Mouse (Mus musculus) liver, embryonic 14.5 days (tissue): ENCODE results near the gene 2610028H24Rik. TPM values are rescaled to one million over a fixed set of nuclear protein-coding genes. Genes with fewer than 3 reads are reported as not detected.

ENCODE experiments used
- ATAC-seq: fragments of 200-750 bp; cut with Nextera tagmentation; 2 replicates; pipeline ENCODE4 v1.8.0; 2017; ENCODE audit warnings: moderate number of reproducible peaks, mild to moderate bottlenecking, moderate library complexity; ENCODE audit not compliant: insufficient read depth
- DNase-seq, 3 experiments: peaks; one replicate each; pipeline ENCODE4 v3.0.0-alpha.2; 2012 to 2013; ENCODE audit warnings: low read depth in 3 of 3, low spot score in 3 of 3
- H3K27ac ChIP-seq: fragments of 300-500 bp; sonication (generic); 2 replicates; pipeline ENCODE4 v1.5.1; 2014; ENCODE audit warnings: moderate library complexity, mild to moderate bottlenecking, control low read depth, inconsistent platforms
- H3K27me3 ChIP-seq: fragments of 300-500 bp; sonication (generic); 2 replicates; pipeline ENCODE4 v1.6.1; 2014; ENCODE audit warnings: mild to moderate bottlenecking, low read length, moderate library complexity; ENCODE audit not compliant: control insufficient read depth, insufficient read depth
- H3K36me3 ChIP-seq: fragments of 300-500 bp; sonication (generic); replicated peaks from 2 replicates; pipeline ENCODE4 v1.6.1; 2014; ENCODE audit warnings: low read depth; ENCODE audit not compliant: control insufficient read depth, insufficient read depth
- H3K4me1 ChIP-seq, 2 experiments: fragments of 200-500 bp in 1 of 2; fragments of 300-500 bp in 1 of 2; sonication (generic) in 1 of 2; replicated peaks; 2 replicates each; pipeline ENCODE4 v1.6.1; 2012 to 2014; ENCODE audit warnings: antibody characterized with exemption in 1 of 2, inconsistent platforms in 1 of 2, low read length in 1 of 2; ENCODE audit not compliant: control insufficient read depth in 2 of 2, insufficient read depth in 2 of 2
- H3K4me2 ChIP-seq: fragments of 300-500 bp; sonication (generic); 2 replicates; pipeline ENCODE4 v1.6.1; 2014; ENCODE audit warnings: low read depth, mild to moderate bottlenecking, control low read depth, moderate library complexity
- H3K4me3 ChIP-seq, 2 experiments: fragments of 200-500 bp in 1 of 2; fragments of 300-500 bp in 1 of 2; sonication (generic) in 1 of 2; 2 replicates each; pipeline ENCODE4 v1.5.1; 2012 to 2014; ENCODE audit warnings: low read depth in 2 of 2, low read length in 2 of 2, mild to moderate bottlenecking in 2 of 2, control low read depth in 1 of 2, inconsistent platforms in 1 of 2, moderate library complexity in 1 of 2; ENCODE audit not compliant: insufficient read depth in 1 of 2
- H3K9ac ChIP-seq: fragments of 300-500 bp; sonication (generic); replicated peaks from 2 replicates; pipeline ENCODE4 v1.6.1; 2014; ENCODE audit warnings: mild to moderate bottlenecking, control low read depth, moderate library complexity
- H3K9me3 ChIP-seq: fragments of 300-500 bp; sonication (generic); 2 replicates; pipeline ENCODE4 v1.6.1; 2016; ENCODE audit warnings: low read length, mixed read lengths; ENCODE audit not compliant: control insufficient read depth
- CTCF ChIP-seq: IDR thresholded peaks from 2 replicates; pipeline ENCODE4 v1.5.1; 2016; ENCODE audit warnings: antibody characterized with exemption, low read depth, control low read depth
- EP300 ChIP-seq: IDR thresholded peaks from 2 replicates; pipeline ENCODE4 v1.6.1; 2016; ENCODE audit warnings: antibody characterized with exemption, low read depth
- WGBS: fragments of 180-500 bp; shearing (Covaris S2); extraction: QIAGEN DNeasy Blood & Tissue Kit; methylation state at CpG from one replicate; pipeline ENCODE4 v1.1.7; 2014; ENCODE audit not compliant: insufficient replicate concordance; 5-methylcytosine and 5-hydroxymethylcytosine counted together
- polyA plus RNA-seq, 2 experiments: library from polyadenylated mRNA; depleted of rRNA in 1 of 2; stranded (reverse) in 1 of 2; unstranded in 1 of 2; fragments of >200 nt; fragmentation: Nextera tagmentation in 1 of 2; extraction: Ambion mirVana in 1 of 2; gene quantifications; 2 replicates each; pipeline versions ENCODE4 v1.2.1 to v1.2.3; 2012 to 2014

Gene 2610028H24Rik
- polyA plus RNA-seq, 2 experiments, result not detected

DNA sequence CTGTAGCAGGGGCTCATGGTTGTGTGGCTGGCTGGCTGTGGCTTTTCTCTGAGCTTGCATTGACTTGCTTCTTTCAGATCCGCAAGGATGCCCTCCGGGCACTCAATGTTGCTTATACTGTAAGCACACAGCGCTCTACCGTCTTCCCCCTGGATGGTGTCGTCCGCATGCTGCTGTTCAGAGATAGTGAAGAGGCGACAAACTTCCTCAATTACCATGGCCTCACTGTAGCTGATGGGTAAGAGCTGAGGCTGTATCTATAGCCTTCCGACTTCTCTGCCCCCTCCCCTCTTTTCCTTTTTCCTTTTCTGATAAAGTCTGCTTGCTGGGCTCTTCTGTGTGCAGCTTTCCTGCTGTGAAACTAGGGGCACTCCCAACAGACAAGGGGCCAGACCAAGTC, 39.4 kb downstream of the 2610028H24Rik start:
- DNase-seq, result peak in 1 of 3 experiments; percentile 11
- Histone ChIP-seq H3K27ac (no peak overlapping the region), H3K27me3 (no peaks in the 10 kb centered on the region), H3K9me3 (no peaks in the 10 kb centered on the region), H3K4me2 (no peak overlapping the region), H3K36me3 (peaks cover 13% of the 10 kb centered on the region), H3K9ac (no peak overlapping the region), H3K4me3 (no peak overlapping the region), H3K4me1 (peaks cover 0 to 7% of the 10 kb centered on the region in 2 experiments; a peak in 2 of 4 replicates)
- TF ChIP-seq EP300 (no peak), CTCF (no peak)
- peak; percentile 75 for ATAC-seq
- 22% methylated on average over 8 of the region's 8 CpGs for WGBS

DNA sequence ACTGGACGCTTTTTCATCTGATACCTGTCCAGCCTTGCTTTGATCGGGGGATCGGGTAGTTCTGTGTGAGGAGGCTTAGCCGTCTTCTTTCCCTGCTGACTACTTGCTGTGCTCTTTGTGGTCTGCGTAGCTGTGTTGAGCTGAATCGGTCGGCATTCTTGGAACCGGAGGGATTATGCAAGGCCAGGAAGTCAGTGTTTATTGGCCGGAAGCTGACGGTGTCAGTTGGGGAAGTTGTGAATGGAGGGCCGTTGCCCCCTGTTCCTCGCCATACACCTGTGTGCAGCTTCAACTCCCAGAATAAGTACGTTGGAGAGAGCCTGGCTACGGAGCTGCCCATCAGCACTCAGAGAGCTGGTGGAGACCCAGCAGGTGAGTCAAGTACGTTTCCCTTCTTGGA, 40.3 kb downstream of the 2610028H24Rik start:
- H3K4me1 ChIP-seq, result peaks cover 0 to 12% of the 10 kb centered on the region in 2 experiments; a peak in 2 of 4 replicates
- no peak overlapping the region for H3K9ac ChIP-seq
- 60% methylated on average over 15 of the region's 15 CpGs for WGBS
- no peak overlapping the region for H3K4me2 ChIP-seq
- peaks cover 14% of the 10 kb centered on the region for H3K36me3 ChIP-seq
- DNase-seq (no peak), ATAC-seq (no peak)
- no peak overlapping the region for H3K4me3 ChIP-seq
- TF ChIP-seq CTCF (no peak), EP300 (no peak)
- no peaks in the 10 kb centered on the region for H3K27me3 ChIP-seq
- H3K27ac ChIP-seq, result no peak overlapping the region
- no peaks in the 10 kb centered on the region for H3K9me3 ChIP-seq

- no peaks in the 10 kb centered on the region for H3K9me3 ChIP-seq
- TF ChIP-seq CTCF (peak; percentile 39; the same call in 1 of the 2 replicates), EP300 (no peak)
- H3K36me3 ChIP-seq, result peaks cover 19% of the 10 kb centered on the region
- H3K9ac ChIP-seq, result no peak overlapping the region
- peak; percentile 36 to 37 (median 36) for DNase-seq
- no peak overlapping the region for H3K4me2 ChIP-seq
- no peak overlapping the region for H3K4me3 ChIP-seq
- no peaks in the 10 kb centered on the region for H3K27me3 ChIP-seq
- WGBS, result 28% methylated on average over 1 of the region's 1 CpGs
- peaks cover 0 to 13% of the 10 kb centered on the region in 2 experiments; a peak in 2 of 4 replicates for H3K4me1 ChIP-seq
- H3K27ac ChIP-seq, result no peak overlapping the region
- peak; percentile 79 for ATAC-seq
Observed at GRCm38 (mm10) chr10:76493527-76493926, 44.6 kb downstream of the 2610028H24Rik start.

- H3K27me3 ChIP-seq, result no peaks in the 10 kb centered on the region
- DNase-seq (no peak), ATAC-seq (no peak)
- no peak overlapping the region for H3K9ac ChIP-seq
- WGBS, result 65% methylated on average over 6 of the region's 6 CpGs
- no peaks in the 10 kb centered on the region for H3K9me3 ChIP-seq
- no peak overlapping the region for H3K4me2 ChIP-seq
- TF ChIP-seq EP300, result no peak
- peaks cover 0 to 13% of the 10 kb centered on the region in 2 experiments; a peak in 1 of 4 replicates for H3K4me1 ChIP-seq
- H3K36me3 ChIP-seq, result peaks cover 34% of the 10 kb centered on the region
- H3K27ac ChIP-seq, result no peak overlapping the region
- no peak overlapping the region for H3K4me3 ChIP-seq
Observed at GRCm38 (mm10) chr10:76495501-76495900, 46.6 kb downstream of the 2610028H24Rik start.

DNA sequence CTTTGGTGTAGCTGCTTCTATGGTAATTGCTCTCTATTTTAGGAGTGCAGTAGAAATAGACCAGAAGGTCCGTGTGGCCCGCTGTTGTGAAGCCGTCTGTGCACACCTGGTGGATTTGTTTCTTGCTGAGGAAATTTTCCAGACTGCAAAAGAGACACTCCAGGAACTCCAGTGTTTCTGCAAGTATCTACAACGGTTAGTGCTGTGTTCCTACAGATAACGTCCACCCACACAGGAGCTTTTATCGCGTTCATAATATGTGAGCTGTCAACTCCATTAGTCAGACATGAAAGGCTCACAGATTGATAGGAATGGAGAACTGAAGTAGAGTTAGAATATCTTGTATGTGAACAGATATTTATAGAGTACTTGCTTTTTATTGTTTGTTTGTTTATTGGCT, 47.5 kb downstream of the 2610028H24Rik start:
- H3K27me3 ChIP-seq, result no peaks in the 10 kb centered on the region
- no peak overlapping the region for H3K4me3 ChIP-seq
- no peak overlapping the region for H3K27ac ChIP-seq
- peaks cover 42% of the 10 kb centered on the region for H3K36me3 ChIP-seq
- DNase-seq (peak in 2 of 3 experiments; percentile 12 to 34), ATAC-seq (no peak; the same call in 1 of the 2 replicates)
- no peaks in the 10 kb centered on the region for H3K9me3 ChIP-seq
- H3K4me1 ChIP-seq, result peaks cover 0 to 13% of the 10 kb centered on the region in 2 experiments; a peak in 1 of 4 replicates
- H3K9ac ChIP-seq, result no peak overlapping the region
- WGBS, result 61% methylated on average over 7 of the region's 7 CpGs
- peak overlapping the region; percentile 13; the same call in 1 of the 2 replicates for H3K4me2 ChIP-seq
- TF ChIP-seq CTCF (no peak), EP300 (peak; percentile 61)
